Mouse (Mus musculus) embryo, embryonic 10.5 days (tissue): Measurements from ENCODE around the gene Dab2ip.

Experiments used
- DNase-seq: peaks from one replicate; pipeline ENCODE4 v3.0.0-alpha.2; 2015; ENCODE audit warnings: low spot score

Dab2ip gene

DNA sequence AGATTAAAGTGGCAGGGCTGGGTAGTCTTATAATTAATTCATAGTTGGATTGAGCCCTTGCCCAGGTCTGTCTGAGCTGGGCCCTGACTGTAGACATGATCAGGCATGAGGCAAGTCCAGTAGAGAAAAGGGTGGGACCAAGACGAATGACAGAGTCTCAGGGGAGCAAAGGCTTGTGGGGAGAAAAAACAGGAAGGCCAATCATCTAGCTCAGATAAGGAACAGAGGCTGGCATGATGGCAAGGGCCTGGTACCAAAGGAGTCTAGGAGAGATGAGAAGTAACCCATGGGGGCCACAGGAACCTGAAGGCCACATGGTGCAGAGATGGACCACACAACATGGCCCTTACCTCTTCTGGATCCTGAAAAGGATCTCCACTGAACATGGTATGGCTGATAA is 158.1 kb downstream of the Dab2ip start:
- no peak for DNase-seq

DNA sequence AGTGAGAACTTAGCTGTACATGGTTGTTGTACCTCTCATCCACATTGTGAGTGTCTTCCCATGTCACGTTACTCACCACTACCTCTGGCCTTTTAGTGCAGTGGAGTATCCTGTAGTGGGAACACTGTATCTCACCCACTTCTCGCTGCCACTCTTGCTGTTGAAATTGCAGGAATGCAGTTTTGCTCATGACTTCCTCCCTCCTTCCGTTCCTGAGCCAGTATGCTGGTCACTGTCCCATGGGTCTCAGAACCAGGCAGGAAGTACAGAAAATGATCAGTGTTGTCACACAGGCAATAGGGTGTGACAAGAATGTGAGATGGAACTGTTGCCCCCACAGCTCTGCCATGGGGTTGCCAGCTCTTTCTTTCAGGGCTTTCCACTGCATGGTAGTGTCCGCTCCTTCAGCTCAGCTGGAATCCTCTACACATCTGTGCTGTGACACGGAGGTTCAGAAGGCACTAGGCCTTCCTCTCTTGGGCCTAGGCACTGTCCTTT is 160.0 kb downstream of the Dab2ip start:
- DNase-seq: no peak

DNA sequence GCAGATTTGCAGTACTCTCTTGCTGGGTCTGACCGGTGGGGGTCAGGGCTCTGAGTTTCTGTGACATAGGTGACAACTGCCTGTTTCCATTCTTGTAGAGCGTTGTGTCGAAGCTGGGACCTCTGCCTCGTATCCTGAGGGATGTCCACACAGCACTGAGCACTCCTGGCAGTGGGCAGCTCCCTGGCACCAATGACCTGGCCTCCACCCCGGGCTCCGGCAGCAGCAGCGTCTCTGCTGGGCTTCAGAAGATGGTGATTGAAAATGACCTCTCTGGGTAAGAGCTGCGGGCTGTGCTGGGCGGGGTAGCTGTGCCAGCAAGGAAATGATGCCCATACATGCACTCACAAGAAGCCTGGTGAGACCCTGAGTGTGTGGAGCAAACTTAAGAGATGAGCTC is 160.6 kb downstream of the Dab2ip start:
- no peak for DNase-seq

DNA sequence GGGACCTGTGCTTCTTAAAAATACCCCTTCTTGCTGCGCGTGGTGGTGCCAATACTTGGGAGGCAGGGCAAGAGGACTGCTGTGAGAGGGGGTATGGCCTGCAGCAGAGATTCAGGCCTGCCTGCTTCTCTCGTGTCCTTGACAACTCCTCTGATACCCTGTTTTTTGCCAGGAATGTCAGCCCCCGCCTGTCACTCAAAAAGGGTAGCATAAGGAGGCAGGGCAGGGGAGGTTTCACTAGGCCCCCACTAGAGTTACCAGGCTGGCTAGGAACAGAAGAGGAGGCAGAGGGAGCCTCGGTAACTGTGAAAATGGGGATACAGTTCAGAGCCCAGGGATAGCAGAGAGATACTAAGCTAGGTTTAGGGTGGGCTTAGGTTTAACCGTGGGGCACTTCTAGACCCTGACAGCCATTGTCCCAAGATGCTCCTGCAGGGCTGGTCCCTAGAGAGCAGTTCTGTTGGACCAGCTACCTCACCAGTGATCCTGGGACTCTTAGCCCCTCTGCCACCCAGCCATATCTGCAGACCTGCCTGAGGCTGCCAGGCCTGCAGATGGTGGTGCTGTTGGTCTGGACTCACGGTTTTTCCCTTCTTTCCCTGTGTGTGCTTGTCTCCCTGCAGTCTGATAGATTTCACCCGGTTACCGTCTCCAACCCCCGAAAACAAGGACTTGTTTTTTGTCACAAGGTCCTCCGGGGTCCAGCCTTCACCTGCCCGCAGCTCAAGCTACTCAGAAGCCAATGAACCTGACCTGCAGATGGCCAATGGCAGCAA is 161.4 kb downstream of the Dab2ip start:
- no peak for DNase-seq

DNA sequence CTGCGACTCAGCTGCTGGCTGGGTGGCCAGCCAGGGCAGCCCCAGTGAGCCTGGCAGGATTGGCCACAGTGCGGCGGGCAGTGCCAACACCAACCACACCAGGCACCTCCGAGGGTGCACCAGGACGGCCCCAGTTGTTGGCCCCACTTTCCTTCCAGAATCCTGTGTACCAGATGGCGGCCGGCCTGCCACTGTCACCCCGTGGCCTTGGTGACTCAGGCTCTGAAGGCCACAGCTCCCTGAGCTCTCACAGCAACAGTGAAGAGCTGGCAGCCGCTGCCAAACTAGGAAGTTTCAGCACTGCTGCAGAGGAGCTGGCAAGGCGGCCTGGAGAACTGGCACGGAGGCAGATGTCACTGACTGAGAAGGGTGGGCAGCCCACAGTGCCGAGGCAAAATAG is 162.0 kb downstream of the Dab2ip start:
- no peak for DNase-seq

DNA sequence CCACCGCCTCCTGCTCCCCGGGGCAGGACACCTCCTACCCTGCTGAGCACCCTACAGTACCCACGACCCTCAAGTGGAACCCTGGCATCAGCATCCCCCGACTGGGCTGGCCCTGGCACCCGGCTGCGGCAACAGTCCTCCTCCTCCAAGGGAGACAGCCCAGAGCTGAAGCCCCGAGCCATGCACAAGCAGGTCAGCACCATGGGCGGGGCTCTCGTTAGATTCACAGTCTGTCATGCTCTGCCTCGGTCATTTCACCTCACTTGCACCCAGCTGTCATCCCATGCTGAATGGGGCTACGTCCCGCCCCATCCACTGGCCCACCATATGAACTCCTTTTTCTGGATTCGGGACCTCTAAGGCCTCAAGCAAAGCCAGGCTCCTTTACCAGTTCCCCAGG is 162.5 kb downstream of the Dab2ip start:
- DNase-seq: no peak

DNA sequence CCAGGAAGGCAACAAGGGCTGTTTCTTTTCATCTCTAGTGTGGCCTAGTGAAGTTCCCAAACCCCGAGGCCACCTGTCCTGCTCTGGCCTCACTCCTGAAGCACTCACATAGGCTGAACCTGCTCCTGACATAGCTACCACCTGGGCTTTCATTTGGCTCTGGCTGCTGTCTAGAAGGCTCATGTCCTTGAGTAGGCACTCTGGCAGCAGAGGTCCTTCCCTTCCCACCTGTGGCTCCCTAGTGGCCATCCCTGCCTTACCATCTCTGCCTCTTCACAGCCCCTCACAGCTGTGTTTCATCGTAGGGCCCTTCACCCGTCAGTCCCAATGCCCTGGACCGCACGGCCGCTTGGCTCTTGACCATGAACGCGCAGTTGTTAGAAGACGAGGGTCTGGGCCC is 162.9 kb downstream of the Dab2ip start:
- DNase-seq: no peak

DNA sequence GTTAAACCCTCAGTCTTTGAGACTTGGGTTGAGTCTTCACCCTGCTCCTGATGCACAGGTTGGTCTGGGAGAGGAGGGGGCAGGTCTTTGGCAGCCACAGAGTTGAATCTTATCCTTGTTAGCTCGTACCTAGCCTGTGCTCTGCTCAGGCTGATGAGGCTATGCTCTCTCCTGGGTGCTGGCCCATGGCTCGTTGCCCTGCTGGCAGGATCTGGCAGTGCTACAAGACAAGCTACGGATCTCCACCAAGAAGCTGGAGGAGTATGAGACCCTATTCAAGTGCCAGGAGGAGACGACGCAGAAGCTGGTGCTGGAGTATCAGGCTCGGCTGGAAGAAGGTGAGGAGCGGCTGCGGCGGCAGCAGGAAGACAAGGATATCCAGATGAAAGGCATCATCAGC is 164.8 kb downstream of the Dab2ip start:
- no peak for DNase-seq

DNA sequence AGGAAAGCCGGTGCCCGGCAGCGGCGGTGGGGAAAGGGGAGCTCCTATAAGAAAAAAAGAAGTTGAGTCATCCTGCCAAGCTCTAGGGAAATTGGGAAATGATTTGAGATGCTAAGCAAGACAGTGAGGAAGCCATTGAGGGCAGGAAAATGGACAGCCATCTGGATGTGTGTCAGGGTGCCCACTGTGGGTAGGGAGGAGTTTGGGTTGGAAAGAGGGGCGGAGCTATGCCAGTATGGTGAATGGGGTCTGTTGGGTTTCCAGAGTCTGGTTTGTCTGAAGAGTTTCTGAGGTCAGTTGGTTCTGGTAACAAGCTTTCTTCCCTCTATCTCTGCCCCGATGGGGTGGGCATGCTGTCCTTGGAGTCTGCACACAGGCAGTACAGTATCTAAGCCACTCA is 165.2 kb downstream of the Dab2ip start:
- no peak for DNase-seq

DNA sequence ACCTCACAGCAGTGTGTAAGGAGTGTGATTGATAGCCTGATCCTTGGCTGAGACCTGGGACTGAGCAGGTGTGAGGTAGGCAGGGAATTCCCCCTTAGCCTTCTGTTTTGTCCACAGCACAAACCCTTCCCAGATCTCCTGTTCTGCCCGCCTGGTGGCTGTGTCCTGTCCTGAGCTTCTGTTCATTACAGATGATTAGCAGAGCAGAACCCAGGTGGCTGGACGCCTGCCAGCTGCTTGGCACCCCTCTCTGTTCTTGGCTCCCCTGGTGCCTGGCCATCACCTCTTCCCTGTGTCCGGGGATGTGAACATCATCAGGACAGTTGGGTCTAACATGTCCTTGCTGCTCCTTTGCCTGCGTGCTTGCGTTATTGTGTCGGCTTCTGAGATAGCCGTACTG is 165.6 kb downstream of the Dab2ip start:
- DNase-seq: no peak

DNA sequence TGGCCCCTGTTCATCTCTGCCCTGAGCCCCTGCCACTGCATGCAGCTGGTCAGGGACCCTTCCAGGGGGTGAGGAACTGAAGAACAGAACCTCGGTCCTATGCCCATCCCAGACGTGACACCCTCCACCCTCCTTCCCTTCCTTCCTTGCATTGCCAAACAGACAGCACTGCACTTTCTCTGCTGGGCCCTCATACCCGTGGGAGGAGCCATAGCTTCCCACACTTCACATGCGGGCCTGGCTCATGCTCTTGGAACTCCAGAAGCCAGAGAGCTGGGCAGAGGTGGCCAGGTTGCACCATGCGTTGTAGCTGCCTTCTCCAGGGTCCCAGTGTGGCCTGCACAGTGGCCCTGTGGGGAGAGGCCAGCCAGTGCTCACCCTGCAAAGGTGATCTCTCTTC is 170.6 kb downstream of the Dab2ip start:
- DNase-seq: peak; percentile 4

DNA sequence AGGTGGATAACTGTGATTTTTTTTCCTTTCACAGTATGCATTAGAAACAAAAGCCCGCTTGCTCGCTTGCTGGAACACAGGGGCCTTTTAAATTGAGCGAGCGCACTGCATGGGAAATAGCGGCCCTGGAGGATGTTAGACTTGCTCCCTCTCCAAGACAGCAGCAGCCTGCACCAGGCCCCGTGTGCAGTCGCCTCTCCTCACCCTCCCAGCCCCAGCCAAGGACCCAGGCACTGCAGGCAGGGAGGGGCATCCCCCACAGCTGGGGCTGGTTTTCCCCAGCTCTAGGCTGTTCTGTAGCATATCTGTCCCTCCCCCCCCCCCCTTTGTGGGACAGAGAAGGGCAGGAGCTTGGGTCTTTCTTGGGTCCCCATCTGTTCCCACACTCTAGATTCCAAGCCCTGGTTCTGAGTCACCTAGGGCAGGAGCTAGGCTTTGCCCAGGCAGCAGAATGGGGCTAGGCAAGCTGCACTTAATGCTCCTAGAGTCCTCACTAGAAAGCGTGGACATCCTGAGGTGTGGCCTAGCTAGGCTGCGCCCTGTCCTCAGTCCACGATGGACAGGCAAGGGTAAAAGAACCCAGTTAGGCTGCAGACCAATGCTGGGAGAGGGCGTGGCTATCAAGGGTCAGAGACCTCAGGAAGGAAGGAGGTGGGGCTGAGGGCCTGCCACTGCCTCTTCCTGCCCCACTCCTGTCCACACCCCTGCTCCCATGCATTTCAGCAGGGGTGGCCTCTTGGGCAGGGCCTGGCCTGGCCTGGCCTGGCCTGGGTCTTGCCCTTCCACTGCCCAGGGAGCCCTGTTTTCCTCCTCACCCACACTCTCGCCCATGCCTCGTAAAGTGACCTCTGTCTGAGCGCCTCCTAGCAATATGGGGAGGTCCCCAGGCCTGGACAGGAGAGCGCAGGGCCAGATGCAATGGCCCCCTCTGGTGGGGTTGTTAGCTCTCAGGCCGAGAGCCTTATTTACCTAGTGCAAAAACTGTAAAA is 171.3 kb downstream of the Dab2ip start:
- peak; percentile 78 for DNase-seq

DNA sequence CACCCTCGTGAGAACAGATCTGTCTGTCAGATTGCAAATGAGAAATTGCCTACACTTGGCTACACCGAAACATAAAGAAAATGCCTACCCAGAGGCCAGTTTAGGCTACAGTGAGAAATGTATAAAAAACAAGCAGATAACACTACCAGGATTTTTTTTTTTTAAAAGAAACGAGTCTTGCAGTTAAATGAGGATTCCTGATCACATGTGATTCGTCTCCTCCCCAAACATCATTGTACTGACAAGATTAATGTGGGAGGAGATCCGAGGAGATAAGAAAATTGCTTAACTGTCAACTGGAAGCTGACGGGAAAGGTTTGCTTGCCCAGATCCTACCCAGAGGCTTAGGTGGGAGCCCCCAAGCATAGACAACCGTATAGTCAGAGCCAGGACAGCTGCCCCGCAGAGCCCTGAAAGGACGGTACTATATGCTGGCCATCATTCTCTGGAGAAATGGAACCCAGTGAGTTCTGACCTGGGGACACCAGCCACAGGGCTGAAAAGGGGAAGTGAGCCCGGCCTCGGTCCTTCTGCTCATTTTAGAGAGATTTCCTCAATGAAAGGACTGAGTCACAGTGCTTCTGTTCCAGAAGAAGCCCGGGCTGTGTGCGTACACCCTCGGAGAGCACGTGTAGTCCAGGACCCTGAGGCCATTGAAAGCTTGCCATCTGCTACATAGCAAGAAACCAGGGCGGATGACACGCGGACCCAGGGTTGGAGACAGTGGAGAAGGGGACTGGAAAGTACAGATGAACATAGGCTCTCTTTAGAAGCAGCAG is 173.8 kb downstream of the Dab2ip start:
- DNase-seq: no peak

DNA sequence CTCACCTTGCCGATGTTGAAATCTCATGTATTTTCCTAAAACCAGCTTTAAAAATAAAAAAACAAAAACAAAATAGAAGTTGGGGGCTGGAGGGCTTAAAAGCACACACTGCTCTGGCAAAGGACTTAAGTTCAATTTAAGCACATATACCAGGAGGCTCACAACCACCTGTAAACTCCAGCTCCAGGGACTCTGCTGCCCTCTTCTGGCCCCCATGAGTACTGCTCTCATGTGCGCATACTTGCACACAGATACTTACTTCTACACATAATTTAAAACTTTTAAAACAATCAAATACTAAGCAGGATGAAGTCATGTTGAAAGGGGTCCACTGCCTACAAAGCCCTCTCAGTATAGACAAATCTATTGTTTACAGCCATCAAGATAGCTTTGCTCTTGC is 176.9 kb downstream of the Dab2ip start:
- no peak for DNase-seq

DNA sequence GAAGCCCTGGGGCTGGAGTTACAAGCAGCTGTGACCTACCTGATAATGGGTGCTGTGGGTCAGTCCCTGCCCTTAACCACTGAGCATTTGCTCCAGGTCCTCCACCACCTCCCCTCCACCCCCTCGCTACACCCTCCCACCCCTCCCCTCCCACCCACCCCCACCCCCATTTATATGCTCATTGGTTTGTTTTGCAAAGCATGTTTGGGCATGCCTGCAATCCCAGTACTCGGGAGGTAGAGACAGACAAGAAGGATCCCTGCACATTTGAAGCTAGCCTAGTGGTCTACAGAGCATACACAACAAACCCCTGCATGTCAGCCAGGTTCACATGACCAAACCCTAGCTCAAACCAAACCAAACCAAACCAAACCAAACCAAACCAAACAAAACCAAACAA is 178.0 kb downstream of the Dab2ip start:
- no peak for DNase-seq

DNA sequence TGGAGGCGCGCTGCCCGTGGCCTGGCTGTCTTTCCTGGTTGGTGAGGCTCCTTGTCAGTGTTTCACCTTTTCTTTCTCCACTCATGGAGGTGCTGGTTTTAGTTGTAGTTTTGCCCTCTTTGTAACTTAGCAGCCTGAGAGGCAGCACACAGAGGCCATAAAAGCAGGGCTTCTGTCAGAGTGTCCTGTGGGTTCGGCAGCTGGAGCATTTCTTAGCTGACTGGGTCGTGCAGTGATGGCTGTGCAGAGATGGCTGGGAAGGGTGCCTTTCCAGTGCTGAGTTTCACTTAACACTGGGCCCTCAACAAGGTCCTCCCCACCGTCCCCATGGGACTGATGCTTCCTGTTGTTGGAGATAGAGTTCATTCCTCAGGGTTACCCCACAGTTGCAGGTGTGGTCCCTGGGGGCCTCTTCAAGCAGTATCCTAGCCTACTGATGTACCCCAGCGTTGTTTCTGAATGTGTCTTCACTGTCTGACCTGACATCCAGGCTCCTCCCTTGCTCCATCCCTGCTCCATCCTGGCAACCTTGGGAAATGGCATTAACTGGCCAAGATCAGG is 179.5 kb downstream of the Dab2ip start:
- no peak for DNase-seq

DNA sequence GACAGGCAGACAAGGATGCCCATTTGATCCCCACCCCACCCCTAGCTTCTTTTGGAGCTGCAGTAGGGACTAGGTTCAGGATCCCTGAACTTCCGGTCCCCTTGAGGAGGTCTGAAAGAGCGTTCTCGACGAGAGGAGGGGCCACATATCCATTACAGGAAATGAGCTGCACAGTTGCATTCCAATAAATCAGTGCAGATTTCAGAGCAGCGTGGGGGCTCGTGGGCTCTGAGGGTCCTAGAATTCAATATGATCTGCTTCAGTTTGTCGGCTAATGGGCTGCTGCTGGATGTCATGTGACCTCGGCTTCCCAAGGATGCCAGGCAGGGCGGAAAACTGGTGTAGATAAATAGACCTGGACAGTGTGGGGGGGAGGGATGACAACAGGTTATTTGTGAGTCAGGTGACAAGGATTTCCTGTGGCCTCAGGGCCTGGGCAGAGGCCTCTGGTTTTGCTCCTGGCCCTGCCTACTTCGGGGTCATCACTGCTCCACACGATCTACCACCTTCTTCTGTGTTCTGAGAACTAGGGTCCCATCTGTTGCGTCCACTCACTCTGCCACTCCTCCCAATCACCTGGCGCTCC is 181.7 kb downstream of the Dab2ip start:
- DNase-seq: peak; percentile 53

DNA sequence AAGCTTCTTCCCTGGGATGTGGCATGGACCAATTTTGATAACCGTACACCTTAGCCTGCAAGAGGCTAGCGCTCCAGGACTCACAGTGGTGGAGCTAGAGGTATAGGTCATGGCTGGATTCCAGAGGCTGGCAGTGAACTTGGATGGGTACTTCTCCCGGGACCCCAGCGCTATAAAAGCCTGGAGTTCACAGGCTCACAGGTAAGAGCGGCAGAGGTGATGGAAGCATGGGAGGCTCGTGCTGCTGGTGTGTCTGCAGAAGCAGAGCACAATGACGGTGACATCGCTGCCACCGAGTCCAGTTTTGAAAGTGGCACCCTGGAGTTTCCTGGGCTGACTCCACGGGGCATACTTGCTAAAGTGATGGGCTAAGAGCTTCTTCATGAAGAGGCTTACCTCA is 187.8 kb downstream of the Dab2ip start:
- DNase-seq: no peak

DNA sequence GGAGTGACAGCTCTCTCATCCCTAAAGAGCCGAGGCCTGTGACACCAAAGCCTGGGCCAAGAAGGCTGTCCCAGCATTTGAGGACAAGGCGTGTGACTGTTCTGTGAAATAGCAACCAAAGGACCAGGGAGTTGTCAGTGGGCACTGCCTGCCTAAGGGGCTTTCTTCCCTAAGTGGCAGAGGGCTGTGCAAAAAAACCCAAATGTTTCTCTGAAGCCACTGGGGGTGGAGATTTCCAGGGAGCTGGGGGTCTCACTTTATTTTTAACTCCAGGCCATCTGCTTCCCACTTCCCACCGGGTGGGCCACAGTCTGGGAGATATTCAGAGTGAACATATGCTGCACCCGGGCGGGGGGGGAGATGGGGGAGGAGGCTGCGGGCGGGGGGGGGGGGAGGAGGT is 188.6 kb downstream of the Dab2ip start:
- DNase-seq: no peak

DNA sequence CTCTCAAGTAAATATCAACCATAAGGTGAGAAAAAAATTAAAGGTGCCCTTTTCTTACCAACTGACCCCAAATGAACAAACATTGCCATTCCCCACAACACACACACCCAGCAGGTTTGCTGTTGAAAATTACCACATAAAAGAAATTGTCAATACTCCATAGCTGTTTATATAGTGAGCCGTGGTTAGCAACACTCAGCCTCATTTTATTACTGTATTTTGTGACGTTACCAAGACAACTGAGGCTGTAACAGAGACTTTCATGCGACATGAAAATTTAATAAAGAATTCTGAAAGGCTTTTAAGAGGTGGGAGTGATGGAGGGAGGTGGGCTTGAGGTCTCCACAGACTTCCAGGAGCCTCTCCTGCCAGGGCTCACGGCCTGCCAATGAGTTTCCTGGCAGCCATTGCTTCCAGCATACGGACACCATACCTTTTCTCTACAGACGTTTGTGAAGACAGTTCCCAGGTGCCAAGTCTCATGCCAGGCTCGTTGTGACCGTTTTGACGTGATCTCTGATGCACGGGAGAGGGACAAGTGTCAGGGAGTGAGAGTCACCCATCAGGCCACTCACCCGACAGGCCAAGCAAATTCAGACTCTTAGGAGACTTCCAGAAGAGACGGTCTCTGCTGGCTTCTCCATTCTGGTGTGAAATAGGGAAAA is 189.4 kb downstream of the Dab2ip start:
- no peak for DNase-seq

DNA sequence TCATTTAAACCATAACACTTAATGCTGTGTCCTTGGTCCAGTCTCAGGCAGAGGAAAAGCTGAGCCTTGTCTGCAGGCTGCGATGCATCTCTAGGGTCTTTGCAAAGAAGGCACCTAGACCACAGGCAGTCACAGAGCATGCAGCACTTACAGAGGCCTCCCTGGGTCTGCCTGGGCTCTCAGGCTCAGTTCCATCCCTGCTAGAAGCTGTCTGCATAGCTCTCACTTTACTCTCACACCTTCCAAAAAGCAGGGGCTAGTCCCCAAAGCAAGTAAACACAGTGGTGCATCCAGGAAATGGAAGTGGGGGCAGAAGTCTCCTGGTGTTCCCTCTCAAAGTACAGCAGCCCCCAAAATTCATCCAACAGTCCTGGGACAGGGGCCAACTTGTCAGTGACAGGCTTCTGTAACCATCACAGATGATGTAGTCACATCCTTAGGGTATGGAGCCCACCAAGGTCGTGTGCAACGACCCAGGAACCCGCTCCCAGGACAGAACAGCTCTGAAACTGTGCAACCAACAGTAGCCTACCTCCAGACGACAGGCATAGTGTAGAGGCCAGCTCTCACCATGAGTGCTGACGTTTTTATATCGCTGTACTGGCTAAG is 192.6 kb downstream of the Dab2ip start:
- no peak for DNase-seq
